Mouse (Mus musculus) kidney, embryonic 14.5 days (tissue): ENCODE results near the gene Ier2. TPM values are rescaled to one million over a fixed set of nuclear protein-coding genes. Genes with fewer than 3 reads are reported as not detected.

Experiments used
- ATAC-seq: fragments of 200-750 bp; cut with Nextera tagmentation; 2 replicates; pipeline ENCODE4 v1.8.0; 2017; ENCODE audit warnings: moderate number of reproducible peaks, mild to moderate bottlenecking, moderate TSS enrichment, moderate library complexity; ENCODE audit not compliant: low FRiP score, low TSS enrichment
- H3K27ac ChIP-seq: fragments of 300-500 bp; sonication (generic); 2 replicates; pipeline ENCODE4 v1.5.1; 2014; ENCODE audit warnings: low read depth, mild to moderate bottlenecking, low read length, moderate library complexity, mixed read lengths
- H3K27me3 ChIP-seq: fragments of 300-500 bp; sonication (generic); 2 replicates; pipeline ENCODE4 v1.6.1; 2014; ENCODE audit warnings: mild to moderate bottlenecking, low read length; ENCODE audit not compliant: control insufficient read depth, insufficient read depth
- H3K36me3 ChIP-seq: fragments of 300-500 bp; sonication (generic); 2 replicates; pipeline ENCODE4 v1.6.1; 2014; ENCODE audit warnings: low read length, mixed read lengths; ENCODE audit not compliant: control insufficient read depth, insufficient read depth
- H3K4me1 ChIP-seq: fragments of 300-500 bp; sonication (generic); 2 replicates; pipeline ENCODE4 v1.6.1; 2014; ENCODE audit warnings: low read length, mixed read lengths; ENCODE audit not compliant: control insufficient read depth, insufficient read depth
- H3K4me2 ChIP-seq: fragments of 300-500 bp; sonication (generic); replicated peaks from 2 replicates; pipeline ENCODE4 v1.6.1; 2014; ENCODE audit warnings: low read depth, mild to moderate bottlenecking, low read length
- H3K4me3 ChIP-seq: fragments of 300-500 bp; sonication (generic); 2 replicates; pipeline ENCODE4 v1.5.1; 2014; ENCODE audit warnings: mild to moderate bottlenecking, low read length
- H3K9ac ChIP-seq: fragments of 300-500 bp; sonication (generic); 2 replicates; pipeline ENCODE4 v1.6.1; 2014; ENCODE audit warnings: low read depth, mild to moderate bottlenecking, low read length, moderate library complexity
- H3K9me3 ChIP-seq: fragments of 300-500 bp; sonication (generic); 2 replicates; pipeline ENCODE4 v1.6.1; 2016; ENCODE audit warnings: low read length; ENCODE audit not compliant: control insufficient read depth
- WGBS: fragments of 180-500 bp; shearing (Covaris S2); extraction: QIAGEN DNeasy Blood & Tissue Kit; methylation state at CpG from one replicate; pipeline ENCODE4 v1.1.7; 2014; 5-methylcytosine and 5-hydroxymethylcytosine counted together
- polyA plus RNA-seq: library from polyadenylated mRNA; unstranded; fragments of >200 nt; fragmentation: Nextera tagmentation; extraction: Ambion mirVana; gene quantifications from 2 replicates; pipeline ENCODE4 v1.2.1, GENCODE M21; 2014

Ier2 gene
- 81.9 and 88.9 TPM in 2 replicates for polyA plus RNA-seq

- H3K27ac ChIP-seq = peak within 1 kb of the TSS; percentile 98
- H3K27me3 ChIP-seq = no peaks in the 10 kb centered on the region
- H3K36me3 ChIP-seq = no peaks in the 10 kb centered on the region
- peaks cover 23% of the 10 kb centered on the region; the same call in 1 of the 2 replicates for H3K4me1 ChIP-seq
- no peaks in the 10 kb centered on the region for H3K9me3 ChIP-seq
- H3K4me2 ChIP-seq = peak within 1 kb of the TSS; percentile 83
- WGBS = under 1% methylated on average over 27 of the region's 27 CpGs
- H3K4me3 ChIP-seq = peak within 1 kb of the TSS; percentile 93
- H3K9ac ChIP-seq = peak within 1 kb of the TSS; percentile 94
- peak; percentile 77 for ATAC-seq
Measured at GRCm38 (mm10) chr8:84662581-84663065, at the start of gene Ier2. Gene Ier2 (minus strand): TSS chr8:84662852.

DNA sequence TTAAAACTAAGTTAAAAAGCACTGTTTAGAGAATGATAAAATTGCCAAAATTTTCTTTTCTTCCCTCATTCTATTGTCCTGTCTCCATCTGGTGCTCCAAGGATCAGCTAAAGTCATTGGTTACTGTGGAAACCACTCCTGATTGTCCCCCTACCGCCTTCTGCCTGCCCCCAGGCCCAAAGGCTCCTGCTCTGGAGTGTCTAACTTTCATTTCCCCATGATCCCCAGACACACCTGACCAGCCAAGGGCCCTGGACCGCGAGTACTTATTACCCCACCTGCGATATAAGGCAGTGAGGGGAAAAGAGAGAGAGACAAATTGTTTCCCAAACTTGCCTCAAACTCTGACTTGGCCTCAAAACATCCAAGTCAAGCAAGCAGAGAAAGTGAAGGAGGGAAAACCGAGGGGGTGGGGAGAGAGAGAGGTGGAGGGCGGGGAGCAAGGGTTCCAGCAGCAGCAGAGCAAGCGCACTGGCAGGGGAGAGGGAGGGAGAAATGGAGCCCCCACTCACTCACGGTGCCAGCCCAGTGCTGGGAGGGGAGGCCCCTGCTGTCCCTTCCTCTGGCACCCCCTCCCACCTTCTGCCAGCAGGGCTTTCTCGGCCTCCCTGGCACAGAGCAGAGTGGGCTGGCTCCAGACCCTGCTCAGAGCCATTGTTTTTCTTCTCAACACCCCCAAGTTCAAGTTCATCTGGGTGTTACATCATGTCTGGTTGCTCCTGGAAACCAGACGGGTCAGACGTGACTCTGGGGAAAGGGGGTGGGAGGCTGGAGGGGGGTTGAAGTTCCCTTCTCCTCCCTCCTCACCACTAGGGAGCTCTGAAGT, 49.5 kb upstream of the Ier2 start:
- Histone ChIP-seq H3K9ac (peak overlapping the region; percentile 31; the same call in 1 of the 2 replicates), H3K9me3 (no peaks in the 10 kb centered on the region), H3K27ac (peak overlapping the region; percentile 85; the same call in 1 of the 2 replicates), H3K4me3 (no peak overlapping the region), H3K36me3 (no peaks in the 10 kb centered on the region), H3K4me1 (peaks cover 42% of the 10 kb centered on the region), H3K4me2 (peak overlapping the region; percentile 25; the same call in 1 of the 2 replicates), H3K27me3 (peaks cover 55% of the 10 kb centered on the region)
- 14% methylated on average over 10 of the region's 11 CpGs for WGBS
- ATAC-seq = peak; percentile 65

DNA sequence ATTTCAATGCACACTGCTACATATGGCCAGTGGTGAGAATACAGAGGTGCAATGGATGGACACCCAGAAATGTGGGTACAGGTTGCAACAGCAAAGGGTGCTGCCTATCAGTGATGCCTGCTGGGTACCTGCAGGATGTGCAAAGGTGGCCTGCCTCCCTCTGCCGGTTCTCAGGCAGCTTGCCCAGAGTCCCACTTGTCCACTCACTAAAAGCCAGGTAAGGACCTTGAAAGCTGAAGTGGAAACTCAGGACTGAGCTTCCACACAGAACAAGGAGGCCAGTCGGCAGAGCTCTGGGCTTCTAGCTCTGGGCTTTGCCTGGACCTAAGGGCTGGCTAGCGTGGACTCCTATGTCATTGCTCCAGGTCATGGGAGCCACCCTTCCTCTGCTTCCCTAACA, 48.7 kb upstream of the Ier2 start:
- Histone ChIP-seq H3K27ac (peak overlapping the region; percentile 85; the same call in 1 of the 2 replicates), H3K9me3 (no peaks in the 10 kb centered on the region), H3K4me2 (no peak overlapping the region), H3K4me3 (no peak overlapping the region), H3K9ac (no peak overlapping the region), H3K27me3 (peaks cover 59% of the 10 kb centered on the region), H3K4me1 (peaks cover 49% of the 10 kb centered on the region), H3K36me3 (no peaks in the 10 kb centered on the region)
- 43% methylated on average over 3 of the region's 3 CpGs for WGBS
- ATAC-seq = no peak

DNA sequence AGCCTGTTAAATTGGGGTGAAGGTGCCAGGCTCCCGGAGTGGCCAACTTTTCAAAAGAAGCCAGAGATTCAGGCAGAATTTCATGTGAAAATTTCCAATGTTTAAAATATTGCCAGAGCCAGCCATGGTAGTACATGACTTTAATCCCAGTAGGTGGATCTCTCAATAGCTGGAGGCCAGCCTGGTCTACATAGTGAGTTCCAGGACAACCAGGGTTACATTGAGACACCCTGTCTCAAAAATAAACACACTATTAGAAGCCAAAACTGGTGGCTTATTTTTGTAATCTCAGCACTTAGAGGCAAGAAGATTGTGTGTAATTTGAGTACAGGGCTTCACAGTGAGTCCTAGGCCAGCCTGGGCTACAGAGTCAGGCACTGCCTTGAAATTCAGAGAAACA, 47.3 kb upstream of the Ier2 start:
- Histone ChIP-seq H3K4me2 (no peak overlapping the region), H3K4me3 (no peak overlapping the region), H3K27me3 (peaks cover 63% of the 10 kb centered on the region), H3K9ac (no peak overlapping the region), H3K4me1 (peaks cover 57% of the 10 kb centered on the region), H3K27ac (no peak overlapping the region), H3K36me3 (no peaks in the 10 kb centered on the region), H3K9me3 (no peaks in the 10 kb centered on the region)
- 96% methylated on average over 1 of the region's 1 CpGs for WGBS
- no peak for ATAC-seq

DNA sequence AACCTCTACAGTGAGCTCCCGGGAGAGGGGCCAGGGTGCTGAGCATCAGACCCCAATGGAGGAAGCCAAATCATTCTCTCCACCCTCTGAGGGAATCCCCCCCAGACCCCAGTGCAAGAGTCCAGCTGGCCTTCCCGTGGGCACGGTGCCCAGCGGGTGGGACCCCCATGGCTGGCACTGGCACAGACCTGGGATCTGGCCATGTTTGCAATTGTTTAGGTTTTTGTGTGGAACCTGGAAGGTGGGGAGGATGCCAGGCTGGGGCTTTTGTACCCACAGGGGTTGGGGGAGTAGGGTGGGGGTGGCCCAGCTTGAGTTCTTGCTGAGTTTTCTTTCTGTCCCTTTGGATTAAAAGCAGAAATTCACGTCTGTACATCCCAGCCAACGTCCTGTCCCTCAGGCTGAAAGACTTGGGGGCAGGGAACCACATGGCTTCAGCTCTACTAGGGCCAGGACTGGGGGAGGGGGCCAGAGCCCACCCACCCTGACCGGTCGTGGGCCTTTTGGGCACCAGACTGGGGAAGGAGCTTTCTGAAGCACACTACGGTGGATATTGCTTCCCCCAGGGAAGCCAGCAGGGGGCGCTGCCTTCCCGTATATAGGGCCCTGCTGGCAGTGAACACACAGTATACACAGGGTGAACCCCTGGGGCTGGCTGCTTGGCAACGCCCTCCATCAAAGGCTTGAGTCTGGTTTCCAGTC, 46.3 kb upstream of the Ier2 start:
- H3K9ac ChIP-seq = no peak overlapping the region
- 14% methylated on average over 12 of the region's 12 CpGs for WGBS
- peaks cover 64% of the 10 kb centered on the region for H3K27me3 ChIP-seq
- no peak overlapping the region for H3K4me2 ChIP-seq
- H3K27ac ChIP-seq = no peak overlapping the region
- H3K4me1 ChIP-seq = peaks cover 59% of the 10 kb centered on the region
- H3K36me3 ChIP-seq = no peaks in the 10 kb centered on the region
- H3K9me3 ChIP-seq = no peaks in the 10 kb centered on the region
- no peak overlapping the region for H3K4me3 ChIP-seq
- peak; percentile 56 for ATAC-seq

DNA sequence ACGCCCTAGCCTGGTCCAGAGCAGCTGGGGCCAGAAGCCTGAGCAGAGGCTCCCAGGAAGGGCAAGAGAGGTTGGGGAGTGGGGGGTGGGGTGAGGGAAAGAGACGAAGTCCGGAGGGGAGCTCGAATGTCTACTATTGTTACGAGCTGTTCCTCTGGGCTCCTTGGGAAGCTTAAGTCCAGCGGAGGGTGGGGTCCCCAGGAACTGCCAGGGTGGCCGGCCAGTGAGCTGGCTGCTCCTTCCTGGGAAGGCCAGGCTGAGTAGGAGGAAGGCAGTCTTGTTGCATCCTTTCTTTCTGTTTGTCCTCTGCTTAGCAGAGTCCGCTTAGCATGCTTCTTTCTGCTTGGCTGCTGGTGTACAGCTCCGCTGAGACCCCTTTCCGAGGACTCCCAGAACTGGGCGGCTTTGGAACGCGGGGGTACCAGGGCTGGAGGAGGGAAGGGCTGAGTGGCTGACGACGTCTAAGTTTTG, 45.5 kb upstream of the Ier2 start:
- Histone ChIP-seq H3K9ac (no peak overlapping the region), H3K4me2 (peak overlapping the region; percentile 37), H3K27me3 (peaks cover 66% of the 10 kb centered on the region), H3K27ac (no peak overlapping the region), H3K36me3 (no peaks in the 10 kb centered on the region), H3K9me3 (no peaks in the 10 kb centered on the region), H3K4me1 (peaks cover 55% of the 10 kb centered on the region), H3K4me3 (peak overlapping the region; percentile 4)
- ATAC-seq = no peak
- 7% methylated on average over 15 of the region's 15 CpGs for WGBS

- H3K4me3 ChIP-seq = peak overlapping the region; percentile 27
- no peaks in the 10 kb centered on the region for H3K9me3 ChIP-seq
- H3K27me3 ChIP-seq = peaks cover 73% of the 10 kb centered on the region
- no peak overlapping the region for H3K27ac ChIP-seq
- peak overlapping the region; percentile 37 for H3K4me2 ChIP-seq
- peaks cover 48% of the 10 kb centered on the region for H3K4me1 ChIP-seq
- no peak overlapping the region for H3K9ac ChIP-seq
- H3K36me3 ChIP-seq = no peaks in the 10 kb centered on the region
- WGBS = 6% methylated on average over 22 of the region's 22 CpGs
- ATAC-seq = no peak
Measured at GRCm38 (mm10) chr8:84707267-84707883, 44.7 kb upstream of the Ier2 start.

GRCm38 (mm10) chr8:84706610-84707266, 44.1 kb upstream of the Ier2 start:
- H3K27me3 ChIP-seq = peaks cover 76% of the 10 kb centered on the region
- H3K4me1 ChIP-seq = peaks cover 42% of the 10 kb centered on the region
- H3K4me3 ChIP-seq = peak overlapping the region; percentile 27
- H3K9me3 ChIP-seq = no peaks in the 10 kb centered on the region
- no peak for ATAC-seq
- H3K9ac ChIP-seq = peak overlapping the region; percentile 14; the same call in 1 of the 2 replicates
- H3K27ac ChIP-seq = no peak overlapping the region
- 3% methylated on average over 44 of the region's 45 CpGs for WGBS
- peak overlapping the region; percentile 37 for H3K4me2 ChIP-seq
- no peaks in the 10 kb centered on the region for H3K36me3 ChIP-seq
